Mouse (Mus musculus): ENCODE data around the gene Hip1r. TPM values are rescaled to one million over a fixed set of nuclear protein-coding genes. Genes with fewer than 3 reads are reported as not detected.
"Not testable (repeated sequence)": the region's sequence is repeated elsewhere in the genome, so short reads cannot be mapped to it uniquely, and the experiment has no call there.

The Hip1r gene
- polyA plus RNA-seq, 1 experiment from 2014 or later, result 7.9 TPM

DNA sequence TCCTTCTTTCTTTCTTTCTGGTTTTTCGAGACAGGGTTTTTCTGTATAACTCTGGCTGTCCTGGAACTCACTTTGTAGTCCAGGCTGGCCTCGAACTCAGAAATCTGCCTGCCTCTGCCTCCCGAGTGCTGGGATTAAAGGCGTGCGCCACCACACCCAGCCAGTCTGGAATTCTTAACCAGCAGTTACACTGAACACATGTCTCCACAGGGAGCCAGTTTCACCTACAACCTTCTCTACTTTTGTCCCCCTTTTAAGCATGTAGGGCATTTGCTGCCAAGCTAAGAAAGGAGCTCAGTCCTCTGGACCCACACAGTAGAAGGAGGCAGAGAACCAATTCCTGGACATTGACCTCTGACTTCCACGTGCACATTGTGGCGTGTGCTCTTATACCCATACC is 79.2 kb downstream of the Hip1r start:
- H3K4me3 ChIP-seq (replicated peaks); H3K9ac ChIP-seq (replicated peaks); H3K36me3 ChIP-seq; ATAC-seq (ENCODE audit: insufficient number of reproducible peaks, insufficient read depth, low FRiP score, low TSS enrichment, low read depth); H3K27me3 ChIP-seq; H3K27ac ChIP-seq; H3K4me2 ChIP-seq; H3K9me3 ChIP-seq: not testable (repeated sequence)
- peaks cover 15% of the 10 kb centered on the region for H3K4me1 ChIP-seq (replicated peaks)
- WGBS, result 91% methylated on average over 7 of the region's 7 CpGs

Small RNA genes lying within 50 kb of the gene (microRNA-seq; reads per million reads assigned to microRNA genes)
- not detected for gene Mir7032

Other genes with a start within 250 kb of the Hip1r start
- gene Rsrc2, start 224.2 kb upstream of the Hip1r start, polyA plus RNA-seq (2016; fragmentation: Nextera tagmentation; extraction: Ambion mirVana), result 163 and 175 TPM in 2 replicates
- 48.1 and 51.5 TPM in 2 replicates for gene Kntc1, start 223.9 kb upstream of the Hip1r start, polyA plus RNA-seq (2016; fragmentation: Nextera tagmentation; extraction: Ambion mirVana)
- gene Hcar2, start 108.1 kb upstream of the Hip1r start, polyA plus RNA-seq (2016; fragmentation: Nextera tagmentation; extraction: Ambion mirVana), result 0.10 and 0.18 TPM in 2 replicates
- gene Hcar1, start 93.6 kb upstream of the Hip1r start, polyA plus RNA-seq (2016; fragmentation: Nextera tagmentation; extraction: Ambion mirVana), result 0.22 TPM in 1 of 2 replicates, not detected in the other
- 162 and 184 TPM in 2 replicates for gene Denr, start 66.5 kb upstream of the Hip1r start, polyA plus RNA-seq (2016; fragmentation: Nextera tagmentation; extraction: Ambion mirVana)
- 1.8 and 2.1 TPM in 2 replicates for gene Gm43518, start 46.2 kb upstream of the Hip1r start, polyA plus RNA-seq (2016; fragmentation: Nextera tagmentation; extraction: Ambion mirVana)
- 5.9 and 7.5 TPM in 2 replicates for gene Ccdc62, start 42.9 kb upstream of the Hip1r start, polyA plus RNA-seq (2016; fragmentation: Nextera tagmentation; extraction: Ambion mirVana)
- 40.7 and 41.6 TPM in 2 replicates for gene Vps37b, start 58.6 kb downstream of the Hip1r start, polyA plus RNA-seq (2016; fragmentation: Nextera tagmentation; extraction: Ambion mirVana)
- 0.66 and 1.5 TPM in 2 replicates for gene Abcb9, start 122.2 kb downstream of the Hip1r start, polyA plus RNA-seq (2016; fragmentation: Nextera tagmentation; extraction: Ambion mirVana)
- gene Ogfod2, start 138.7 kb downstream of the Hip1r start, polyA plus RNA-seq (2016; fragmentation: Nextera tagmentation; extraction: Ambion mirVana), result 13.9 and 18.5 TPM in 2 replicates
- 117 and 127 TPM in 2 replicates for gene Arl6ip4, start 142.5 kb downstream of the Hip1r start, polyA plus RNA-seq (2016; fragmentation: Nextera tagmentation; extraction: Ambion mirVana)

Measured in limb, embryonic 12.5 days (tissue).